Mouse (Mus musculus) lung, adult 2 months (tissue): Measurements from ENCODE around the gene Cd83. TPM values are rescaled to one million over a fixed set of nuclear protein-coding genes. Genes with fewer than 3 reads are reported as not detected.
A peak's percentile ranks its signal among the peaks of the same experiment; 100 is the strongest.

Source experiments
- DNase-seq: peaks from one replicate; pipeline ENCODE4 v3.0.0; 2022
- H3K4me1 ChIP-seq: fragments of 200-500 bp; 2 replicates; pipeline ENCODE4 v1.6.1; 2011; ENCODE audit warnings: low read length; ENCODE audit not compliant: control insufficient read depth, insufficient read depth
- H3K4me3 ChIP-seq: fragments of 200-500 bp; replicated peaks from 2 replicates; pipeline ENCODE3; 2011; ENCODE audit warnings: low read depth, mild to moderate bottlenecking, control low read depth, low read length; ENCODE audit errors: extremely low read depth
- CTCF ChIP-seq: fragments of 200-500 bp; IDR thresholded peaks from 2 replicates; pipeline ENCODE4 v1.5.1; 2011; ENCODE audit warnings: mild to moderate bottlenecking, low read length, control low read depth; ENCODE audit not compliant: insufficient read depth
- POLR2A ChIP-seq: fragments of 200-500 bp; IDR thresholded peaks from 2 replicates; pipeline ENCODE4 v1.6.1; 2011; ENCODE audit warnings: low read depth, mild to moderate bottlenecking, control low read depth, low read length, borderline replicate concordance; ENCODE audit errors: extremely low read depth
- WGBS: fragments of 180-500 bp; shearing (Covaris S2); methylation state at CpG from one replicate; pipeline ENCODE4 v1.1.7; 2018; 5-methylcytosine and 5-hydroxymethylcytosine counted together
- polyA plus RNA-seq: library from polyadenylated mRNA; depleted of rRNA; stranded (reverse); fragments of >200 nt; gene quantifications from 2 replicates; pipeline ENCODE4 v1.2.3, GENCODE M21; 2012; rRNA removed

Cd83 gene
- polyA plus RNA-seq = 6.9 and 7.5 TPM in 2 replicates

- 6% methylated on average over 73 of the region's 73 CpGs for WGBS
- TF ChIP-seq POLR2A (peak; percentile 27; the same call in 1 of the 2 replicates), CTCF (no peak)
- Histone ChIP-seq H3K4me3 (peak within 1 kb of the TSS; percentile 69), H3K4me1 (peaks cover 5% of the 10 kb centered on the region)
- peak; percentile 62 for DNase-seq
These were observed at the start of gene Cd83 for GRCm38 (mm10) chr13:43784725-43785711. Cd83 (plus strand) TSS chr13:43784775.

- Histone ChIP-seq H3K4me1 (no peaks in the 10 kb centered on the region), H3K4me3 (no peak overlapping the region)
- peak; percentile 69 for DNase-seq
- TF ChIP-seq CTCF (peak; percentile 95), POLR2A (no peak)
- WGBS = 26% methylated on average over 15 of the region's 15 CpGs
These were observed 44.8 kb upstream of the Cd83 start for GRCm38 (mm10) chr13:43739598-43740275.

GRCm38 (mm10) chr13:43740276-43740608 lies 44.3 kb upstream of the Cd83 start:
- no peak for TF ChIP-seq CTCF
- no peak for TF ChIP-seq POLR2A
- H3K4me1 ChIP-seq = no peaks in the 10 kb centered on the region
- WGBS = 87% methylated on average over 7 of the region's 7 CpGs
- no peak for DNase-seq
- no peak overlapping the region for H3K4me3 ChIP-seq

- TF ChIP-seq CTCF (no peak), POLR2A (no peak)
These were observed 41.9 kb upstream of the Cd83 start for GRCm38 (mm10) chr13:43742677-43743076.

GRCm38 (mm10) chr13:43744259-43744658 lies 40.3 kb upstream of the Cd83 start:
- no peak for DNase-seq
- H3K4me1 ChIP-seq = no peaks in the 10 kb centered on the region
- H3K4me3 ChIP-seq = no peak overlapping the region
- 82% methylated on average over 7 of the region's 7 CpGs for WGBS
- TF ChIP-seq POLR2A = no peak
- no peak for TF ChIP-seq CTCF

More at GRCm38 (mm10) chr13:43742677-43743076, 41.9 kb upstream of the Cd83 start:
- DNase-seq = no peak
- WGBS = 60% methylated on average over 3 of the region's 3 CpGs
- no peak overlapping the region for H3K4me3 ChIP-seq
- no peaks in the 10 kb centered on the region for H3K4me1 ChIP-seq

GRCm38 (mm10) chr13:43750301-43750700 lies 34.3 kb upstream of the Cd83 start:
- TF ChIP-seq CTCF (no peak), POLR2A (no peak)
- 46% methylated on average over 3 of the region's 3 CpGs for WGBS
- Histone ChIP-seq H3K4me1 (no peaks in the 10 kb centered on the region), H3K4me3 (no peak overlapping the region)
- no peak for DNase-seq

GRCm38 (mm10) chr13:43750966-43751365 lies 33.6 kb upstream of the Cd83 start:
- TF ChIP-seq CTCF = no peak
- TF ChIP-seq POLR2A = no peak
- Histone ChIP-seq H3K4me1 (no peaks in the 10 kb centered on the region), H3K4me3 (no peak overlapping the region)
- no peak for DNase-seq
- WGBS = 79% methylated on average over 6 of the region's 6 CpGs

- Histone ChIP-seq H3K4me3 (no peak overlapping the region), H3K4me1 (no peaks in the 10 kb centered on the region)
- no peak for DNase-seq
- no peak for TF ChIP-seq CTCF
- TF ChIP-seq POLR2A = no peak
- WGBS = 65% methylated on average over 7 of the region's 7 CpGs
These were observed 32.2 kb upstream of the Cd83 start for GRCm38 (mm10) chr13:43752407-43752806.

DNA sequence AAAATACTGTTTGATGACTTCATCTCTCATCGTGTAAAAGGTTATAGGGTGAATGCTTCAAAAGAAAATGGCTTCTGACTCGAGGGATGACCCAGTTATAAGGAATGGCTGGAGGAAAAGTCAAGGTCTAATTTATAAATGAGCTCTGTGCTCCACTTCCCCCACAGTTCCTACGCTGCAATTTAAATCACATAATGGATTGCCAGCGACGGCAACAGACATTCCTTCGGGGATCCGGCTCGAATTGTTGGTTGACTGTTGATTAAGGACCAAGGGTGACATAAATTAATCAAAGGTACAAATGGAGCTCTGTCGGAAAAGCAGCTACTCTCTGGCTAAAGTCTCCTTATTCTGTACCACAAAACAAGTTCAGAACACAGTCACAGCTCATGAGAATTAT lies 30.9 kb upstream of the Cd83 start:
- H3K4me3 ChIP-seq = no peak overlapping the region
- no peaks in the 10 kb centered on the region for H3K4me1 ChIP-seq
- TF ChIP-seq CTCF (no peak), POLR2A (no peak)
- no peak for DNase-seq
- WGBS = 43% methylated on average over 9 of the region's 9 CpGs
